Mouse (Mus musculus) spleen, adult 2 months (tissue): ENCODE results near the gene Olfr47.

ENCODE experiments used
- CTCF ChIP-seq: fragments of 200-500 bp; IDR thresholded peaks from 2 replicates; pipeline ENCODE4 v1.5.1; 2011; ENCODE audit warnings: mild to moderate bottlenecking, inconsistent platforms; ENCODE audit not compliant: insufficient read depth, insufficient read length, insufficient replicate concordance; ENCODE audit errors: extremely low read depth
- POLR2A ChIP-seq: fragments of 200-500 bp; IDR thresholded peaks from 2 replicates; pipeline ENCODE4 v1.6.1; 2011; ENCODE audit warnings: low read depth, low read length, inconsistent platforms

DNA sequence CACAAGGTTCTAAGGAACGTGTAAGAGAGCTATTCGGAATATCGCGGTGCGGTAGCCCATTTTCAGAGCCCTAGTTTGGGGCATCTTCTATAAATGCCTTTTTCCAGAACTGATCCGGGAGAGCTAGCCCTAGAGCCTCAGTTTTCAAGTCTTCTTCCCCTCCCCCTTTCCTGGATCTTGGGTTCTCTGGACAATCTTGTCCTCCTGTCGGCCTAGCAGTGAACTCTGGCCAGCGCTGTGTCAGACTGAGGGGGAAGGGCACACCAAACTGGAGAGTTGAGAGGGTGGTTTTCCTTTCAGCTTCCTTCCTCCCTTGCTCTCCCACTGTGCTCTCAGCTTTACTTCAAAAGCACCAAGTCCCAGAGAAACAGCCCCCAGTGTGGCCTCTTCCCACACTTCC is 35.0 kb downstream of the Olfr47 start:
- TF ChIP-seq CTCF (no peak), POLR2A (no peak)
